Mouse (Mus musculus): ENCODE results near the gene Tnr.

The Tnr gene

GRCm38 (mm10) chr1:159566046-159566445 lies 42.5 kb downstream of the Tnr start:
- DNase-seq (ENCODE audit: low read depth): no peak

DNA sequence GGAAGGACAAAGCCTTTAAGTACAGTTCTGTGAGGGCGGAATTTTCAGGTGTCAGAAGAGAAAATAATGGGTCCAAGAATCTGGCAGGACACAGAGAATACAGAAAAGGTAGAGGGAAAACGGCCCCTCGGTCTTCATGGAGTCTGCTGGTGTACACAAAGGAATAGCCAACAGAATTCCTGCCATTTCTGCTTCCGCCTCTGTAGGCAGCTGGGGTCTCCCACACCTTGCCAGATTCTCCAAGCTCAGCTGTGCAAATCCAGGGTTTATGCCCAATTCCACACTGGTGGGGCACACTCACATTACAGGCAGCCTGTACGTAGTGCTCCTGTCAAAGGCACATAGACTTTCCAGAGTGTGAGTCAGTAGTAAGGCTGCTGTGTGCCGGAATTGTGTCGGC lies 43.6 kb downstream of the Tnr start:
- no peak for DNase-seq (ENCODE audit: low read depth)

DNA sequence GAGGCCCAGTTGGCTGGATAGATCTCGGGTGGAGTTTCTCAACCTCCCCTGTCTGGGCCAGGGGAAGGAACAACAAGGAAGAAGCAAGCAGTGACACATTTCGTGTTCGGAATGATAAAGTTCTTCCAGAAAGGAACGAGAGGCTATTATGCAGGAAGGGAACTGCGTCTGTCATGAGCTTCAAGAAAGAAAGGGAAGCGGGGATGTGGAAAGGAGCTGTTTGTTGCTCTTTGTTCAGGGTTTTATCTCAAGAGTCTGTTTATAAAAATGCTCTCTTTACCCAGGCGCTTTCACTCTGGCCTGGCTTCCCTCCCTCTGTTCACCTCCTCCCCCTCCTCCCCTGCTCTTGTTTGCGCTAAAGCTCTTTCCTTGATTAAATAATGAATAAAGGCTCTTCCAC lies 46.7 kb downstream of the Tnr start:
- DNase-seq (ENCODE audit: low read depth): no peak

DNA sequence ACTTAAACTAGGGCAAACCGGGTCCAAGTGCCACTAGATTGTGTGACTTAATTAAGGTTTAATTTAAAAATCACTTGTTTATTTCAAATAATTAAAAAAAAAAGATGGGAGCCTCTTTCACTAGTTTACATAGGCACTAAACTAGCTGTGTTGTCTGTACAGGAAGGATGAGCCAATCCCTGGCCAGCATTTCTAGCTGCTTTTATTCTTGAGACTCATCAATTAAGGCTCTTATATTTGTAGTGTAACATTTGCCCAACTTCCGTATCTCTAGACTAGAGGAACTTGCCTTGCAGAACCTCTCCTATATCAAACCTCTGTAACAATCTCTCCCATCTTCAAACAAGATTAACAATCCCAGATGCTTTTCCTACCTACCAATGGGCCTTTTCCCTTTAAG lies 47.3 kb downstream of the Tnr start:
- DNase-seq (ENCODE audit: low read depth): no peak

DNA sequence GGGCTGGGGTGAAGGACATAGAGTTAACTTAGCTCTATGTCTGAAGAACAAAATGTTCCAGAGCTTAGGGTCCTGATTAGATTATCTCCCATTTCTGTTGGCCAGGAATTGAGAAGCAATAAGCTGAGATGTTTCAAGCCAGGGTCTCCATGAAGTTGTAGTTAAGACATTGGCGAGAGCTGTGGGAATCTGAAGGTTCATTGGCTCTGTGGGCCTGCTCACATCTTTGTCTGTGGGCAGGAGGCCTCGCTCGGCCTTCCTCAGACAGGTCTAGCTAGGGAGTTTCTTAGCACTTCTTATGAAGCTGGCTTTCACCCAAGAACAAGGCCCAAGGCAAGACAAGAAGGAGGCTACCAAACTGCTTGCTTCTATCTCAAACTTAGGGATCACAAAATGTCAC lies 48.4 kb downstream of the Tnr start:
- DNase-seq (ENCODE audit: low read depth): no peak

GRCm38 (mm10) chr1:159573116-159573515 lies 49.5 kb downstream of the Tnr start:
- no peak for DNase-seq (ENCODE audit: low read depth)

- DNase-seq (ENCODE audit: low read depth): no peak
These were observed 51.1 kb downstream of the Tnr start for GRCm38 (mm10) chr1:159574661-159575060.

DNA sequence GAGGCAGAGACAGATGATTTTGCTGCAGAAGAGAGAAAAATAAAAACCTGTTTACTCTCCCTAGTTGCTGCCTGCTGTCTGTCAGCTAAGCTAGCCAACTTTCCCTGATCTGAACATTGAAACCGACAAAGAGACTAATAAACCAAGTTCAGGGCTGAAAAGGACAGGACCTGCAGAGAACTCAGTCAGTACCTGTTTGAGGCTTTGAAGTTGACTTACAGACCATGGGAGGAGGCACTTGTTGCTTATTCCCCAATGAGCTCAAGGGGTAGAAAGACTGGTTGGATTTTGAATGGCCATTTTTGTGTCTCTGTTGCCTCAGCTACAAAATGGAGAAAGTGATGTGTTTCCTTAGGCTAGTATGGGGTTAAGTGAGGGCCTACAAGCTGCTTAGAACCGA lies 52.7 kb downstream of the Tnr start:
- DNase-seq (ENCODE audit: low read depth): no peak

GRCm38 (mm10) chr1:159578391-159578790 lies 54.8 kb downstream of the Tnr start:
- DNase-seq (ENCODE audit: low read depth): no peak

- DNase-seq (ENCODE audit: low read depth): no peak
These were observed 56.9 kb downstream of the Tnr start for GRCm38 (mm10) chr1:159580335-159580921.

GRCm38 (mm10) chr1:159583877-159584276 lies 60.3 kb downstream of the Tnr start:
- no peak for DNase-seq (ENCODE audit: low read depth)

DNA sequence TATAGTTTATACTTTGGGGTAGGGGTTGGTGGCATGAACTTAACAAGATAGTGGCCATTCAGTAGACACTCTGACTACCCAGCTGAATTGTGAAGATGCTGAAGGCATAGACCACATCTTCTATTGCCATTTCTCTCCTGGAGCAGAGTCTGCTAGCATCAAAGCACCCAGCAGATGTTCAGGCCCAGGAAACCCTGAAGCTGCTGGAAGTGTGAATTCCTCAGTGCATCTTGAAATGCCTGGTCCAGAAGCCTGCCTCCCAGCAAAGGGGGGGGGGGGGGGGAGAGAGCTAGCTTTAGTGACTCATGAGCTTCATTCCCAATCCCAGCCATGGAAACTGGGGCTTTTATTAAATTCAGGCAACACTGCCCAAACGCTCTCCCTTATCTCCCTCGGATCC lies 65.2 kb downstream of the Tnr start:
- DNase-seq (ENCODE audit: low read depth): peak; percentile 35

DNA sequence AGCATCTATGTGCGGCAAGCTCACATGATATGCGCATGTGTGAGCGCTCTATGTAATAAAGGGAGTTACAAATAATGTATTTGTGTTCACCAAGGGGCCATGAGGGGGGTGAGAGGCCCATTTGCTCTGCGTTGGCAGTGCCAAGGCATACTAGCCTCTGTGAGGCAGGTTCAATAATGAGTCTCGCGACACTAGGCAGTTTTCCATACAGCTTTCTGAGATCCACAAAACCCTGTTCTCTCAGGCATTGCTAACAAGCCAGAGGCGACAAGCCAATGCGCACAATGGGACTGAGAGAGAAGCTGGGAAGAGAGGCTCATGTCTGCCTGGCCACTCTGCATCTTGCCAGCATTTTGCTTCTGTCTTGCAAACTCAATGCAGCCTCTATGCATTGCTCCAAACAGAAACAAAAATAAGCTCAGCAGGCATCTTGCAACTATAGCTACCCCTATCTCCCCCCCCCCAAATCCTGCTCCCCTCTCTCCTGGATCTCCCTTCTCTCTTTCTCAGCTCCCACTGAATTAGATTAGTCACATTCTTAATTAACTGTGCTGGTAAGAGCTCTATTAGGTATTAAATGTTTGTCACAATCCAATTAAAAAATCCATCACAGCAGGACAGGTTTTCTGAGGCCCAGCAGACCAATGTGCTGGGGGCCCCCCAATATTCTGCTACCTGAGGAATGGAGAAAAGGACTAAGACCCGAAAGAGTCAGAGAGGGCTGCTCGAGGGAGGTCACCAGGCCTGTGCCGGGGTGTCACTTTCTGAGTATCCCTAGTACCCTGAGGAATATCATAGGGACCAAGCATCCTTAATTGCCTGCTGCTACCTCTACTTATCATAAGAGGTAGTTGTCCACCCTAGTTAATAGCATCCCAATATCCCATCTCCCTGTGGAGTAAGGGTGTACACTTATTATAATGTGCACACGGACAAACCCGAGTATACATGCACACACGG lies 70.8 kb downstream of the Tnr start:
- DNase-seq (ENCODE audit: low read depth): no peak

- DNase-seq (ENCODE audit: low read depth): peak; percentile 58
These were observed 72.2 kb downstream of the Tnr start for GRCm38 (mm10) chr1:159595729-159596128.

- DNase-seq (ENCODE audit: low read depth): peak; percentile 69
These were observed 73.1 kb downstream of the Tnr start for GRCm38 (mm10) chr1:159596640-159597039.

- DNase-seq (ENCODE audit: low read depth): peak; percentile 54
These were observed 90.0 kb downstream of the Tnr start for GRCm38 (mm10) chr1:159613561-159613960.

GRCm38 (mm10) chr1:159614062-159614601 lies 90.6 kb downstream of the Tnr start:
- DNase-seq (ENCODE audit: low read depth): no peak

DNA sequence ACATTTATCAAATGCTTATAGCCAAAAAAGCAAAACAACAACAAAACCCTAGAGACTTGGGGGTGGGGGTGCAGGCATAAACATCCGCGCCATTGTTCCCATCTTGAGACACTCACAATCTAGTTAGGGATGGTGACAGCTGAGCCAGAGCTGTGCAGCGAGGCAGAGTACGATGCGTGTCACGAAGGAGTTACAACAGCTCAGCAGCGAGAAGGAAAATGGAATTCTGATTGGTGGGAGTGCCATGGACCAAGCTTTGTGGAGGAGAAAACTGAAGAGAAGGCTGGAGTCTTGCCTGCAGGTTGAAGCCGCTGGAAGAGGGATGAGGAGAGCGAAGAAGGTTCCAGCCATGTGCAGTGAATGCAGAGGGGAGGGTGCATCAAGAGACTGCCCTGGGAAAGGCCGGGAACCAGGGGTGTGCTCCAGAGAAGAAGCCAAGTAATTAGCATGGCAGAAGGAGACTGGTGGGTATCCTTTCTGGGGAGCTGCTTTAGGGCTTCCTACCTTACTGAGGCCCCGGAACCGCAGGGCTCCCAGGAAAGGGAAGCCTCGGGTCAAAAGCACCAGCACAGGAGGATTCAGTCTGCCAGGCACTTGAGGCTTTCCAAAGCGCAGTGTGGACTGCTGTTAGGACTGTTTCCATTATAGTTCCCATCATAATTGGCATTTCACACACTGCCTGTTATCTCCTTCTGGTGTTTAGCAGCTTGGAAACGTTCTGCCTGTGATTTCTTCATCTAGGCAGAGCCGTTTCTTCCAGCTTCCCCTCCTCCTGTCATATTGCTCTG lies 91.3 kb downstream of the Tnr start:
- no peak for DNase-seq (ENCODE audit: low read depth)

DNA sequence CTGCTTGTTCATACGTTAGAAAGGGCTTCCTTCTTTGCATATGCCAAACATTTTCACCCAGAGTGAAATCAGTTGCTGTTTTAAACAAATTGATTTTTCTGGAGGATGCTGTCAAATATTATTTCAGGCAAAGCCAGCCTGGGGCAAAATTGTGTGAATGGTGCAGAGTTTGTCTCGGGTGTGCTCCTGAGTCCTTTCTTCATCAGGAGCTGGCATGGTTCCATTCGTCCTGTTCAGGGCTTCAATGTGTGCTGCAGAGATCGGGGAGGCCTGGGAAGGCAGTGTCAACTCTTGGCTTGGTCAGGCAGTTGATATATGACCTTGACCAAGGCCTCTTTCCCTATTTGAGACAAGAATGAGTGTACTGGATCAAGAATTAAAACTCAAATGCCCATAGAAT lies 92.1 kb downstream of the Tnr start:
- DNase-seq (ENCODE audit: low read depth): peak; percentile 8

GRCm38 (mm10) chr1:159619205-159619604 lies 95.6 kb downstream of the Tnr start:
- no peak for DNase-seq (ENCODE audit: low read depth)

- DNase-seq (ENCODE audit: low read depth): peak; percentile 85
These were observed 97.8 kb downstream of the Tnr start for GRCm38 (mm10) chr1:159621321-159621720.

DNA sequence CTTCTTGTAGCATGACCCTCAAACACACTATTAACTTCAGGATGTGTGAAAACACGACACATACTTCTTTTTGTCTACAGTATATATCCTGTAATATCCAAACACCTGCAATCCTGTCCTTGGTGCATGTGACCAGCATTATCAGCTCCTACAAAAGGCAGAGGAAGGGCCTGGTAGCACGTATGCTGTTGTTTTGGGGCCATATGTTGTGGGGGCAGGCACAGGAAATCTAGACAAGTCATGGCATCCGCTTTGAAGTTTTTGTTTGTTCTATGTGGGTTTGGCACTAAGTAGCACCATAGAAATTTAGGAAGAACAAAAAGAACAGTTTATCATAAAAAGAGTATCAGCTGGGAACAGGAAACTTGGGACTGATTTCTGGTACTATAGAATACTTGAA lies 105.5 kb downstream of the Tnr start:
- DNase-seq (ENCODE audit: low read depth): no peak
